Mouse (Mus musculus) yolk sac, embryonic 10.5 days (tissue): Measurements from ENCODE around the gene Fam198b.
"Not testable (repeated sequence)": the region's sequence is repeated elsewhere in the genome, so short reads cannot be mapped to it uniquely, and the experiment has no call there.

Experiments
- DNase-seq: peaks from one replicate; pipeline ENCODE4 v3.0.0-alpha.2; 2017; ENCODE audit warnings: low spot score

The Fam198b gene

DNA sequence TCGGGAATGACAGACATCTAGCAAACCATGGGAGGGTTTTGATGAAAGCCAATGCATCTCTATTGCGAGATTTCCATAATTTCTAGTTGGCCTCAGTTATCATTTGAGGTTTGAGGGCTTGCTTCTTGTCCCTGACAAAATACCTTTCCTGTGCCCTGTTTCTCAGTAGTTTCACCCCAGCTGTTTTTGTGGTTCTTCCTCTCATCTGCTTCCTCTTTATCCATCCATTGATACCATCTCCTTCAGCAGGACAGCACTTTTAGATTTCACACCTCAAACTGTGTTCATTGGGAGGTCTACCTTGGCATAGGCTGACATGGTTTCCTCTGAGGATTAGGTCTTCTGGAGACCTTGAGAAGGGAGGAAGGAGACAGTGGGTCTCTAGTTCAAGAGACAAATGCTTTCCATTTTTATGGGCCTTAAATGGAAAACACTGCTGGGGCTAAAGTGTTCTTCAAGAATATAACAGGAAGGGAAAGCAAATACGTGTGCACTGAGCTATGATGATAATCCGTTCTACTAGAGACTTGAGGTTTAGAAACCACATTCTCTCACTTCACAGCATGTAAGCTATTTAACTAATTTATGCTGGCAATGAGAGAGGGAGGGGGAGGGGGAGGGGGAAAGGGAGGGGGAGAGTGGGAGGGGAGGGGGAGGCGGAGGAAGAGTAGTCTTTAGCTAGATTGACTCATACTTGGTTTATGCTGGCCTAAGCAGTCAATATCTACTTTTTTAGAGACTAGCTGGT, 41.8 kb downstream of the Fam198b start:
- DNase-seq, result no peak

DNA sequence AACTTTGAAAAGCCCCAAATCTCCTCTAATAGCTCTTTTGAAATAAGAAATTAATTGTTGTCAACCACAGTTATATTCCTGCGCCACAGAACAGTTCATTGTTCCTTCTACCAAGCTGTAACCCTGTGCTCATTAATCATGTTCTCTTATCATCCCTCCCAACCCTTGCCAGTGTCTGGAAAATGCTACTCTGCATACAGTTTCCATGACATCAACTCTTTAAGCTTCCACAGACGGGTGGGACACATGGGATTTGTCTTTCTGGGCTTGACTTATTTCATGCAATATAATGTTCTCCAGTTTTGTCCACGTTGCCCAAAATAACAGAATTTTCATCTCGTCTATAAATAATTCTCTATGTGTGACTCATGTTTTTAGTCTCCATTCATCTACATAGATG, 42.7 kb downstream of the Fam198b start:
- no peak for DNase-seq

DNA sequence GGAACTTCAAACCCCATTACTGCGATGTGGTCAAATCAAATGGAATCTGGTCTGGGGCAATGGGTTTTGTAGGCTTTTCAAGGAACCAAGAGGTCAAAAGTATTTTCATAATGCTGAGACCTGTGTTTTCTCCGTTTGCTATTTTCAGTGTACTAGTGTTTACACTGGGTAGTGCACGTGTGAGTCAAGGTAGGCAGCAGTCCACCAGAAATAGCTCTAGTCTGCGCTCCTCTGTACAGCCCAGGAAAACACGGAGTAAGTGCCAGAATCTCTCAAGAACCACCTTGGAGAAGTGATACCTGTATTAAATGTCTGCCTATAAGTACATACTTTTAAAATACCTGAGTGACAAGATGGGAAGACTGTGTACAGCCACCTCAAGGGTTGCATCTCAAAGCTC, 44.1 kb downstream of the Fam198b start:
- no peak for DNase-seq

DNA sequence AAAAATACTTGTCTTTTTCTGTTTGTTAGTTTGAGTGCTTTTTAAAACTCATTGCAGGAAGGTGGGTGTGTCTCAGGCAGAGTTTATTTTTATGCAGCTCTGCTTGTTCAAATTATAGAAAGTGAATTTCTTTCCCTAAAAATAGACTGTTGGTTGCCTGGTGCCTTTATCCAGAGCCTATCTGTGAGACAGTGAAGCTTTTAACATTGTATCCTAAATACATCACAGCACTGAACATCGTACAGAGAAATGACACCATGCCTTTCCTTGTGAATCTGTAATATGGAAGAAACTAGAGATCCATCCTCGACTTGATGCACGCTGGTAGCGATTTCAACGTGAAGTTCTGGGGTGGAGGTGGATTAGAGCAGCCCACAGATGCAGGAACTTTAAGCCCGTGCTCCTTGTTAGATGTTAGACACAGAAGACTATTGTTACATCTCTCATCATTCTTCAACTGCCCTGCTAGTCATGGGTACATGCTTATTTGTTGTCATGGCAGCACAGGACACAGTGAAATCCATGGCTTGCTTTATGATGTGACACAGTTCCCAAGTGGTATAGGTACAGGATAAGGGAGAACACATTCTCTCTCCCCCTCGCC, 45.9 kb downstream of the Fam198b start:
- DNase-seq, result no peak

DNA sequence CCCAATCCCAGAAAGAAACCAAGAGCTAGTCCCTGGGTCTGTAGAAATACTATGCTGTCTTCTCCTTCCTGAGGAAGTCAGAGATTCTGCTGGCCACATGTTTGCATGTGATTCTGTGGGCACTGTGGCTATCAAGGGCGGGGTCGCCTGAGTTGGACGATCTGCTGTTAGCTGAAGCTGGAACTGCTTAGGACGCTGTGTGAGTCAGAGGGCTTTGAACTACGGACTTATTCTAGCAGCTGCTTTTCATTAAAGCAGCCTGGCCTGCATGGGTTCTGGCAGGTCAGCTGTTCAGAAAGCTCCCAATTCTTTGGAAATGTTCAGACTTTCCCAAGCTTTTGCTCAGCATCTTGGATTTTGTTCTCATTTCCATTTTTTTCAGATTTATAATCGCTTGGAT, 51.9 kb downstream of the Fam198b start:
- DNase-seq, result peak; percentile 6

DNA sequence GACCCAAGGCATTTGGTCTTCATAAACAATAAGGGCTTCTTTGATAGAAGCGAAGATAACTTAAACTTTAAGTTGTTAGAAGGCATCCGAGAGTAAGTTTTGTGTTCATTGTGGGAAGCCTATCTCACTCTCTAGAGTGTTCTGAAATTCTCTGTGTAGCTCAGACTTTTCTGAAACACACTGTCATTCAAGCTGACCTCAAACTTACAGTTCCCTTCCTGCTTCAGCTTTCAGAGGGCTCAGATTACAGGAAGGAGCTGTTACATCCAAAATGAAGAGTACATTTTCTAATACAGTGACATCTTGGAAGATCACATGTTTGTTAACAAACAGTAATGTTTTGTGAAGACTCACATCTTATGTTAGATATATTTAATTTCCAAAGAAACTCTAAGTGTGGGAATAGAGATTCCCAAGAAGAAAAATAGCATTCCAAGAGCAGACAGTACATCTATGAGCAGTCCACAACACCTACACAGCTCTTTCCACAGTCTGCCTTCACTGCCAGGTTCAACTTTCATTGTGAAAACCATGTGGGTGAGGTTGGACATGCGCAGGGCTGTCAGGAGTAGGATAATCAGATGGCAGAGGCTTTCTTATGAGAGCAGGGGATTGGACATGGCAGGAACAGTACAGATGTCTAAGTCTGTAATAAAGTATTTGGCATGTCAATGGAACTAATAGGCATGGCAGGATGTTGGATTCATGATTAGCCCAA, 52.6 kb downstream of the Fam198b start:
- DNase-seq, result no peak

DNA sequence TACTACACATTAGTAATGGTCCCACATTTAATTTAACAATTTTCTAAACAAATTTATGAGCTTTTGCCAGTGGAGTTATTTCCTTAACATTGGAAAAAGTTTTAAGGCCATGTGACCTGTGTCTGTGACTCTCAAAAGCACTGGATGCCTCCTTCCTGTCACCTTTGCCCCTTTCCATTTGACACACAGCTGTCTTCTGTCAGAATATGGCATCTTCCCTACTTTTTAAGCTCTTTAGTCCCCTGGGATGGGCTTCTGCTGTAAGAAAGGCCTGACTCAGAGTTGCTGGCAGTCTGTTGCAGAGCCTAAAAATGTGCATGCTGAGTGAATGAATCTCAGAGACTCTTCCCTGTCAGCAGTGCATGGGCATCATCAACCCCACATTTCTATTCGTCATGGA, 63.4 kb downstream of the Fam198b start:
- no peak for DNase-seq

DNA sequence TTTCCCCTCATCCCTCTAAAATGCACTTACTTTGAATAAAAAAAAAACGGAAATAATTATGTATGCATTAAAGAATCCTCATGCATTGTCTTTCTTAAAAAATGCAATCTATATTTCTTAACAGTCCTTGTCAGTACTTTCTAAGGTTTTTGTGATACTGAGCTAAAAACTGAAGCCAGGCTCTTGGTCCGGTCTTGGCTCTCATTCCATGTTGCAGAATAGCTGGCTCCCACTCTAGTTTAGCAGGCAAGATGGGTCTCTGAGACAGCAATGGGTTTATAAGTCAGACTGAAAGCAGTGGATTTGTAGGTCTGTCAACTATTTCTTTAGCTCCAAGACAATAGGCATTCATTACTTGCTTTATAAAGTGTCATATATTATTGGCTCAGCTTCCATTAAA, 63.8 kb downstream of the Fam198b start:
- no peak for DNase-seq

DNA sequence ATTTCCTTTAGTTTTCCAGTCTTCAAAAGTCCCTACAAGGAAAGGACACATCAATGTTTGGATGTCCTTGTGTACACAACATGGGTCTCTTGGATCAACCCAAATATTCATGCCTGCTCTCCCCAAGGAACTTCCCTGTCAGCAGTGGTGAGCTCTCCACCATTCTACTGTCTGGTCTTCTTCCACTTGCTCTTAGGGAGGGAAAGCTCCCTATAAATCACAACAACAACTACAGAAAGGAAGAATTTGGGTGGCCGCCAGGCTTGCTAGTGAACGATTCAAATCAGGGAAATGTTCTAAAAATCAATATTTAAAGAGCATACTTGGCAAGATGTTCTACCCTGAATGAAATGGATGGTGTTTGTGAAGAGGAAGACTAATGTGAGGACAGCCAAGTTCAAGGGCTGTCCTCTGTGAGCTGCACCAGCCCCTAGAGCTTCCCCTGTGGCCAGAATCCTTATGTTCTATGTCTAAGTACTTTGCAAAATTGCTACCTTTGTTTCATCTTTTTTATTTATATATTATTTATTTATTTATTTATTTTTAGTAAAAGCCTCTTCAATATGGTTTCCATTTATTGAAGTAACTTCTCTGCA, 68.9 kb downstream of the Fam198b start:
- DNase-seq, result no peak

DNA sequence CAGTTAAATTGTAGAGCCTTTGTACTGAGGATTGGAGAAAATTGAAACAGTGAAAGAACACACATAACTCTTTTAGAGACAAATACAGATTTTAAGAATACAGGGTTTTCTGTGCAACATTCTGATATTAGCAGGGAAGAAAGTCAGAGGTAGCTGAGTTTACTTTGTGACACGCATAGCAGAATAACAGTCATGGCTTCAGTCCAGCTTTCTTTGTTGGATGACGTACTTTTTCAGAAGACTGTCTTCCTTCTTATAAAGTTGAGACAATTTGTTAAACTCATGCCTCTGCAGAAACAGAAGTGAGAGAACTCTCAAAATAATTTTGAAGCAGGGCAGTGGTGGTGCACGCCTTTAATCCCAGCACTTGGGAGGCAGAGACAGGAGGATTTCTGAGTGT, 70.9 kb downstream of the Fam198b start:
- no peak for DNase-seq

DNA sequence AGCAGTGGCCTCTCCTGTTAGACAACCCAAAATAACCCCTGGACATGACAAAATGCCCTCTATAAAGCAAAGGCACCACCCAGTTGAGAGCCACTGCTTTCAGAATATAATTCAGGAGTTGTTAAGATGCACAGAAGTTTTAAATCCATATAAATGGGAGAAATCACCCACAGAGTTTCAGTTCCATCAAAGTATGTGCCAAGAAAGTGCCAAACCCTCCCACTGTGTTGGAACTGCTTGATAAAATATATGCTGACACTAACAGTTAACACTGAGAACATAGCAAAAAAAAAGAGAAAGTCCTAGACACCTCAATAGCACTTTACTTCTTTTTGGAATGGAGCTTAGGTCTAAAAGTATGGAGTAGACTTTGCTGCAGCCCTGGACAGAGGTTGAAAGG, 72.5 kb downstream of the Fam198b start:
- DNase-seq, result no peak

DNA sequence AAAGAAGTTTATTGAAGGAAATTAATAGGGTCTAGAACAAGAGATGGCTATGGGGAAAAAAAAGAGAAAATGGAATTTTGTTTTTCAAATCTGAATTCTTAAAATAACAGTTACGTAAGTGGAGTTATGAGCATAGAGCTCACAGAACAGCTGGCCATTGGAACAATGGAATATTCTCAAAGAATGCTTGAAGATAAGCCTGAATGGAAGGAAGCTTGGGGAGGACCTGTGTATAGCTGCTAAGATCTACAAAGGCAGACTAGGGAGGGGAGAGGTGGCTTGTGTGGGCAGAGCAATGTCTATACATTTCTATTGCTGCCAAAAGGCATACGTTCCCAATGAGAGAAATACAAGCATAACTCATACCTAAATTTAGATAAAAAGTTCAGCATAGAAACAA, 73.4 kb downstream of the Fam198b start:
- DNase-seq, result no peak

DNA sequence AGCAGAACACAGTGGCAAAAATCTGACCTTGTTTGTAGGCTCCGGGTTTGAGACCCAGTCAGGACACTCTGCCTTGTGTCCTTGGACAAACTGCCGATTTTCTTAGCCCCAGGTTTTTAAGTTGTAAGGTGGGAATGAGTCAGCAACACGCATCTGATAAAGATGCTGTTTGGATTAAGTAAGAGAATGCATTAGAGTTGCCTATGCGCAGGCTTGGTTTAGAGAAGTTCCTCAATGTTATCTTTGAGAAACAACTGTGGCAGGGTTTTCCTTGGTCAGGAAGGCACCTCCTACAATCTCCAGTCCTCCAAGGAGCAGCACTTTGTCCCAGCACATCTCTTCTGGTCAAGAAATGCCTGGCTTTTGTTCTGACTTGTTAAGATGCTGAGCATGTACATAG, 82.4 kb downstream of the Fam198b start:
- DNase-seq, result no peak

DNA sequence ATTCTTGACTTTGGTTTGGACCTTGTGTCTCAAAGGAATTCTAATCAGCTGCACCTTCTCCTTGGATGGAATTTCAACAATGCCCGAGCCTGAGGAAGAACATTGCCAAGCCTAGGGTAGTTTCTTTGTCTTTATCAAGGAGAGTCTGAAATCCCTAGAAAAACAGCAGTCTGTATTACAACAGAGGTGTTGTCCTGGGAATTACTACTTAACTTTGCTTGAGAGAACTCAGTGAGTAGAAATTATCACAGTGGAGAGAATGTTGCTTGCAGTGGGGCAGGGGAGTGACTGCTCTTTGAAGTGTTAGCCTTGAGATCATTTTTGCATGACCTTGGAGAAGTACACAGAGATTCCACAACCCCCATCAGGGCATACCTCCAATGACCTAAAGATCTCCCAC, 83.0 kb downstream of the Fam198b start:
- no peak for DNase-seq

DNA sequence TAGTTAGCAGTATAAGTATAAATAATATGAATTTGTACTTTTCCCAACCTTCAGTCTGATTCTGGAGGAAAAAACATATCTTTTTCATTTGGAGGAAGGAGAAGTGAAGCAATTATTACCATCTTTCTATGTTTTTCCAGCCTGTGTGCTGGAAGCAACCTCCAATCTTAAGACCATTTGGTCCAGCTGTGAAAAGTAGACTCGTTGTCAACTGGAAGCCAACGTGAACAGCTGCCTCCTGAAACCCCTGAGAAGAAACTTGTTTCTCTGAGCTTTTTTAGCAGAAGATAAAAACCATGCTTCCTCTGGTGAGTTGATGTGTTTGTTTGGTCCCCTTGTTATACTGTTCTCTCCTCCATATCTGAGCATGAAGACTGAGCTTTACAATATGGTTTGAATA, 84.1 kb downstream of the Fam198b start:
- no peak for DNase-seq

DNA sequence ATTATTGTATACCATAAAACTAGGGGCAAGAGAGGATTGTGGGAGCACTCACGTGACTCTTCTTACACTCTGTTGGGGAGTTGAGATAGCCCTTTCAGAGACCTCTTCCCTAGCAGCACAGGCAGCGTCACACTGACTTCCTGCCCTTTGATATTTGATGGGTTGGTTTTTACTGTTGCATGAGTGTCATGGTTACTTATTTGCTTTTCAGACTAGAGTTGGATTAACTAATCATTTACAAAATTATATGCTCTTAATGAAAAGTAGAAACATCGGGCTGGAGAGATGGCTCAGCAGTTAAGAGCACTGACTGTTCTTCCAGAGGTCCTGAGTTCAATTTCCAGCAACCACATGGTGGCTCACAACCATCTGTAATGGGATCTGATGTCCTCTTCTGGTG, 85.2 kb downstream of the Fam198b start:
- not testable (repeated sequence) for DNase-seq

DNA sequence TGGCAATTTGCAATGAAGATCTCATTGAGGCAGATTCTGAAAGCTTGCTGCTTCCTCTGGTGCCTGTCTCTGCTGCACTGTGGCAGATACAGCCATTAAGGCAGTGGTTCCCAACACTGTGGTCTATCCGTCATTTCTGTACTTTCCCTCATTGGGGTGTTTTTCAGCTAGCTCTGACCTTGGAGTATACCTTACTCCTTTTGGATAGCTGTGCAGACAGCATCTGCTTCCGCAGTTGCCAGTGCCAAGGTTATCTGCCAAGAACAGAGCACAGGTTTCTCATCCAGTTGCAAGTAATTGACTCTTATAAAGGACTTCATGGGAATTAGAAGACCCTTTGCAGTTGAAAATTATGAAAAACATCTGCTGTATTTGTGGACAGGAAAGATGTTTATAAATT, 85.7 kb downstream of the Fam198b start:
- no peak for DNase-seq

DNA sequence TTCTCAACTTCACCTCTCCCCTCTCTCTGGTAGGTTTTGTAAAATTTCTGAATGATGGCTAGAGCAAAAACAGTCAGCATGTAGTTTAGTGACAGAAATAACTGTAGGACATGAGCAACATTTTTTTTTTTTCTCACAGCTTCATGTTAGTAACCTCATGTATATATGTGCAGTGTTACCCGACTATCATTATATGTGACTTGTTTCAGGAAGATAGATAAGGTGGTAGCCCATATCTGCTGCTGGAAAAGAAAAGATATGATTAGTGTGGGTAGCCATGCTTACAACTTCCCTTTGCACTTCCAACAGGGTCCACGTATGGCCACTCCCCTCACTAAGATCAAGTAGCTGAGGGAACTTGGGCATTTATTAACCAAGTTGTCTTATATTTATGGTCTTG, 86.2 kb downstream of the Fam198b start:
- DNase-seq, result no peak

DNA sequence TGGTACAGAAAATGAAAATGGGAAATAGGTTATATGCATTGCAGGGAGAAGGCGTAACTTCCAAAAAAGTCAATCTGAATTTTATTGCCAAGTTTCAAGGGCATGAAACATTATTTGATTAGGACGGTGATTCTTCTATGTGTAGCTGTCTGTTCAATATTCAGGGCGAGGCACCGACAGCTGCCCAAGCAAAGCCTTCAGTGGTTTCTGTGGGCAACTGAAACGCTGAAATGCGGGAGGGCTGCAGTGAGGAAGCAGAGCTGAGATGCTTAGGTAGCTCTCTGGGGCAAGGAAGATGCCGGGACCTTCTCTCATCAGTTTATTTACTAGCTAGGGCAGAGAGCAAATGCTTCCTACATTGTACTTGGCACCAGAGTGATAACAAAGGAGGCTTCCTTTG, 87.2 kb downstream of the Fam198b start:
- no peak for DNase-seq

DNA sequence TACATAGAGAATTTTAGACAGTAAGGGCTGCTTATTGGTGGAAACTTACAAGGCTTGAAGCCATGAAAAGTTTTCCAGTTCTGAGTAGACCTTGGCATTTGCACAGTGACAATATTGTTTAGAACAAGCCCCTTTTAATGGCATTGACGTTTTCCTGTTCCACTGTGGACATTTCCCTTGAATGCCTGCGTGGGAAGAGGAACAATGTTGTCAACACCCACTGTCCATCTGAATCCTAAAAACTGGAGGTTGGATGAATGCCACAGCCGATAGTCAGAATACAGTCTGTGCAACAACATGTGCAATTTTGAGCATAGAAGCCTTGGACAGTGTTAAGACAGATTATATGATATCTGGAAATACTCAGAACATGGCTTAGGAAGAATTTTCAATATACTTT, 92.5 kb downstream of the Fam198b start:
- no peak for DNase-seq

DNA sequence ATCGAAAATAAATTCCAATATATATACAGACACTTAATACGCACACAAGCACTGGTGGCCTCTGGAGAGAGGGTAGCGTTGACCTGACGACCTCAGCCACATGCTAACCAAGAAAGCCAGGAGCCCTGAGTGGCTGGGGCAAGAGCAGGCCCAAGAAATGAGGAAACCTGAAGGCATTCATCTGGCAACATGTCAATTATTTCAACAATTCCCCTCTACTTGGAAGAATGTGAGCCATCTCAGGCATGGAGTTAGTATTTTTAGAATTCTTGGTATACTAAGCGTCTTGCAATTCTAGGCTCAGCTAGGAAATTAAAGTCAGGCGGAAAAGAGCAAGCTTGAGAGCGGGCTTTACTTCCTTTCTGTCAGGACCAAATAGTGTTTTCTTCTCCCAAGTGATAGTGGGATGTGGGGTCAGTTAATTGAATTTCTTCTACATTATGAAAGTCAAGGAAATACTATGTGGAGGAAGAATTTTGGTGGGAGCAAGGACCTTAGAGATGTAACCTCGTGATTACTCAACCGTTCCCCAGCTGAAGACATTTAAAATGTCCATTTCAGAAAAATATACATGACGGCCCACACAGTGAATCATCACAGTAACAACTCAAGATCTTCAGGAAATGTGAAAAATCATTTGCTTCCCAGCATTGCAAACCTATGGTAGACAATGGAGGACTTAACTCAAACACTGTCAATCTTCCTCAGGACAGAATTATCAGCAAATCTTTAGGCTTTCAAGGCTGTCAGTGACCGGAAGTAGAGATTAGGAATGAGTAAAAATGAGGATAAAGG, 93.5 kb downstream of the Fam198b start:
- DNase-seq, result peak; percentile 43

DNA sequence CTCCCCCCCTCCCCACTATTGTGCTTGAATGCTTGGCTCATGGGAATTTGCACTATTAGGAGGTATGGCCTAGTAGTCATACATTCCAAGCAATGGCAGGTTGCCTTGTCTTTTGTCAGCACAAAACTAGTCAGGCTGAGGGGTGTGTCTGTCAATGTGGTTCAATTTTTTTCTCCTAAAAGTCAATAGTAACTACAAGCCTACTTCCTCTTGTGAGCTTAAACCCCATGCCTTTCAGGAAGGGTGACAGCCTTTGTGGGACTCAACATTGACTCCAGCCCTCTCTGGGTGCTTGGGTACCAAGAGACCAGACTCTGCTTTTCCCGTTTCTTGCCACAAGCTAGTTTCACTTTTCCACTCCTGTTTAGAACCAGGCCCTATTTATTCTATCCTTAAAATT, 96.4 kb downstream of the Fam198b start:
- DNase-seq, result no peak
